Mouse (Mus musculus): ENCODE measurements at regions not wholly inside any gene's neighbourhood (a gene's known extent, or its start where the extent isn't known, plus 50 kb on each side); places are given as distances from the start of the nearest gene placed in this dataset.
A peak's percentile ranks its signal among the peaks of the same experiment; 100 is the strongest.
"Not testable (repeated sequence)": the region's sequence is repeated elsewhere in the genome, so short reads cannot be mapped to it uniquely, and the experiment has no call there.

DNA sequence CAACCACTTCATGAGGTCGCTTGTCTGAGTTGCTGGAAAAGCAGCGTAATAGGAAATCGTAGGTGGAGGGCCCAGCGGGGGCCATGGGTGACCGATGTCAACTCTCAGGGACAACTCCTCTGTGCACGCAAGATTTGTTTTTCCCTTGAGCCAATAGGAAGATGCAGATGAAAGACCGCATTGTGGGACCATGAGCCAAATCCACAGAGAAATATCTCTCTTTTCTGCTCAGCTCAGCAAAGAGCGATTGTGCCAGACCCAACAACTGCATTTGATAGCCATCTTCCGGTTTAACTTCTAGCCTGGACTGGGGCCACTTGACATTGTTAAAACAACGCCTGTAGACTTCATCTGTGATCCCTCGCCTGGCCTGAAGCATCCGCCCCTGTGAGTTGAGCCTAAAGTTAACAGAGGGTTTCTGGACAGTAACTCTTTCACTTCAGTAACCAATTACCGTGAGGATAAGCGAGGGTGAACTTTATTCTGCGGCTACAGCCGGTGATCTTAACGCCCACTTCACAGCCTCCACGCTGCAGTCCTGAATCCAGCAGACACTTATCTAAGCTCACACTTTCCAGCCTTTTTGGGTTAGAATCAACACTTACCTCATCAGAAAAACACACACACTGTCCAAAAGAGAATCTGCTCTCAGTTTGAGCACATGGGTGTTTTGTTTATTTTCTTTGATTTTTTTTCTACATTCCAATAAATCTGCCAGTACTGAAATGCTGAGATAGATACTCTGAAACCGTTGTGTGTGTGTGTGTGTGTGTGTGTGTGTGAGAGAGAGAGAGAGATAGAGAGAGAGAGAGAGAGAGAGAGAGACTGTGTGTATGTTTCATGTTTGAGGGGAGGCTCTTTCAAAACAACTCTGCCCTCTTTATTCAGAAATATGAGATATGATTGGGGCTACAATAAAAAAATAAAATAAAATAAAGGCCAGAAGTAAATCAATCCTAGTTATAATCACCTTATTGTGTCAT, 111.9 kb downstream of the Tomm20 start:
- no peak for DNase-seq (ENCODE audit: low spot score in 2 of 2)

DNA sequence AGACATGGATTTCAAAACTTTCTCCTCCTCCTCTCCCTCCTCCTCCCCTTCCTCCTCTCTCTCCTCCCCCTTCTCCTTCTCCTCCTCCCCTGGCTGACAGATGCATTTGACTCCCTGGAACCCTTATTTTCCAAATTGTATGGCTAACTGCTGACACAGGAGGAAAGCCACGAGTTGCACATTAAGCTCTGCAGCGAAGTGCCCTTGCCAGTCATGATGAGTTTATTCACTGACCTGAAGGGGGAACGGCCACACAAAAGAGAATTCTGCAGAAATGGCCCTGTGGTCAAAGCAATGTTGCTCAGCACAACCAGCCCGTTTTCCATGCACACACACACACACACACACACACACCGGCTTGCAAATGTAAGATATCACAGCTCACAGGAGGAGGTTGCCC, 112.6 kb downstream of the Tomm20 start:
- no peak for DNase-seq (ENCODE audit: low spot score in 2 of 2)

DNA sequence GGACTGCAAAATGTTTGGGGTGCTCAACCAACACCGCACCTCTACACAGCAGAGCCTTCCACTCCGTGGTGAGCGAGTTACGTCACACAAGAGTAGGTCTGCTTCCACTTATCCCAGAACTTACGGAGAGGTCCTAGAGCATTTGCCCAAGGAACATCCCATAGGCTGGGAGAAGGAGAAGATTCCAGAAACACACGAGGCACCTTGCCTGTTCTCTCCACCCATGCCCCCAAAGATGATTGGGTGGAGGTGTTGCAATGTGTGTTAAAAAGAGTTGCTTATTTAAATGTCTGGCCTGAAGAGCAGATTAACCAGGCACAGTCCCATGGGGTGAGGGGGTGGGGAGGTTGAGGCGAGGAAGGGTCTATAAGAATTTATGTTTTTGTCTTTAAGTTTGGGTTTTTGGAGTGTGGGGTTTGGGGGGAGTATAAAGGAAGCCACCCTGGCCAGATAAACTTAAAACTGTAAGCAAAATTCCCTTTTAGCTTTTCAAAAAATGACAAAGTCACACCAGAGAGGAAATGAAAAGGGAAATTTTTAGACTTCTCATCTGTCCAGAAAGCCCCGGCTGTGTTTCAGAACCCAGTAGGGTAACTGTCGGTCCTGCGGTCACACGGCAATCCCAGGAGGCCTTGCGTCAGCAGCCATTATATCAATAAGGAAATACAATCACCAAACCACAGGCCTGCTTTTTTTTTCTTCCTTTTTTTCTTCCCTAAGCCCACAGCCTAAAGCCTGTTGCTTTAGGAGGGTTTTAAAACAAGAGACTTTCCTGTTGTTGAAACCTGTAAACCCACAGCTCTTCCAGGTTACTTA, 113.3 kb downstream of the Tomm20 start:
- no peak for DNase-seq (ENCODE audit: low spot score in 2 of 2)

DNA sequence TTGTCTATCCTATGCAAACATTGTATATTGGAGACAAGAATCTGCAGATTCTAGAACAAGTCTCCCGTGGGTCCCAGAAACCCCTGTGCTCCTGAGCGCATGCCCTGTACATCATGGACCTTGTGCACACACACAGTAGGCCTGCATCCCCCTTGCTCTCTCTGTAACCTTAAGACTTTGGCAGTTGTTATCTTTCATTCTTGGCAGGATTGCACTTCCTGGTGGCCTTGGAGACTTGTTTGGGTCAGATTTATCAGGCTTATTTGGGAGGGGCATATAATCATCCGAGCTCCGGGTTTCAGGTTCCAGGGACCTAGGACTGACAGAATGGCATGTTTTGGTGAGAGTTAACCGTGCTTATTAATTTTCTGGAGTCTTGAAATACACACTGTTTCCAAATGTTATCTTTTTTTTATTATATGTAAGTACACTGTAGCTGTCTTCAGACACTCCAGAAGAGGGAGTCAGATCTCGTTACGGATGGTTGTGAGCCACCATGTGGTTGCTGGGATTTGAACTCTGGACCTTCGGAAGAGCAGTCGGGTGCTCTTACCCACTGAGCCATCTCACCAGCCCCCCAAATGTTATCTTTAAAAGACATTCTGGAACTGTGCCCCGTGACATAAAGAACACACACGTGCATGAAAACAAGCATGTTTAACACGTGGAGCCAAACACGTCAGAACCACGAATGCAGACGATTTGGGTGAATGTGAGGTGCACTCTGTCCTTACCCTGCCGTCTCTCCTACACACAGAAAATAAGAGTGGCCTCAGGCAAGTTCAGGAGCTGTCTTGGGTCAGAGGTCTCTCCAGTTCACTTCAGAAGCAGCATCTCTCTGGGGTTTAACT, 114.1 kb downstream of the Tomm20 start:
- DNase-seq (ENCODE audit: low spot score in 2 of 2), result no peak

DNA sequence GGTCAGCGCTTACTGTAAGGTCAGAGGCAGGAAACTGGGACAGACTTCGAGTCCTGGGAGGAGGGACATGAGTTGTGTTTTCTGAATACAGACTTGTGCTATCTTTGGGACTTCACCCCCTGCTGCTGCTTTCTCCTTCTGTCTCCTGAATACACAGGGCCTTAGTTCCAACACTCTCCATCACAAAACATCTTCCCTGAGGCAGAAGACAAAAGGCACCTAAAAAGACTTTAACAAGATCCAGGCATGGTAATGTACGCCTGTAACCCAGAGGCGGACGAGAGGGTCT, 115.5 kb downstream of the Tomm20 start:
- no peak for DNase-seq (ENCODE audit: low spot score in 2 of 2)

DNA sequence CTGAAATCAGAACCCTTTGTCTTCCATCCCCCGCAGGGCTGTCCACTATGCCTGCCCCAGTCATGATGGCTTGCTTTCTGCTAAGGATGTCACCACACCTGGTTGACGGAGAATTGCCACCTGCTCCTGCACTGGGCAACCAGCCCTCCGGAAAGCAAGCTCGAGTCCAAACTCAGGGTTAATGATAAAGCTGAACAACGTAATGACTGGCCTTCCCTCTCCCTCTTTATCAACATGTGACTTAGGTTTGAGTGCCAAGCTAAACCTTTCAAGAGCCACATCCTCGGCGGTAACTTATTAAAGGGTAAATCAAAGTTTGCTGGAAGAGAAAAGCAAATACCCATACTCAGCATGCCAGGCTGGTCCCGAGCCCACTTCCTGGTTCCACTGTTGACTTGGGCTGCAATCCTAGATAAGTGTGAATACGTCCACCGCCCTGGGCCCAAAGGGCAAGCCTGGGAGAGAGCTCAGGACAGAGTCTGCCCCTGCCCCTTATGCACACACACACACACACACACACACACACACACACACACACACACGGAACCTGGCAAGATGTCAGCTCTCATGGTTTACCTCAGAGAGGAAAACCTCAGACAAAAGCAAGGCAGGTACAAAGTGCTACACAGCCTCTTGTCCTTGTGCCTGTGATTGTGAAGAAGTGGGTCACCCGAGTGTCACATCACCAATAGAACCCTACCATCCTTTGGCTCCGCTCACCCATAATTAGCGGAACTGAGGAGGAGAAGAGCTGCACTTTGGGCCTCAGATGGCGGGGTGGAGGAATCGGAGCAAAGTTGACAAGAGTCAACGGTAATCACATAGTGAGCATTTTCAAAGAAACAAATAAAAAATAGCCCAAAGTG, 116.0 kb downstream of the Tomm20 start:
- DNase-seq (ENCODE audit: low spot score in 2 of 2), result no peak

DNA sequence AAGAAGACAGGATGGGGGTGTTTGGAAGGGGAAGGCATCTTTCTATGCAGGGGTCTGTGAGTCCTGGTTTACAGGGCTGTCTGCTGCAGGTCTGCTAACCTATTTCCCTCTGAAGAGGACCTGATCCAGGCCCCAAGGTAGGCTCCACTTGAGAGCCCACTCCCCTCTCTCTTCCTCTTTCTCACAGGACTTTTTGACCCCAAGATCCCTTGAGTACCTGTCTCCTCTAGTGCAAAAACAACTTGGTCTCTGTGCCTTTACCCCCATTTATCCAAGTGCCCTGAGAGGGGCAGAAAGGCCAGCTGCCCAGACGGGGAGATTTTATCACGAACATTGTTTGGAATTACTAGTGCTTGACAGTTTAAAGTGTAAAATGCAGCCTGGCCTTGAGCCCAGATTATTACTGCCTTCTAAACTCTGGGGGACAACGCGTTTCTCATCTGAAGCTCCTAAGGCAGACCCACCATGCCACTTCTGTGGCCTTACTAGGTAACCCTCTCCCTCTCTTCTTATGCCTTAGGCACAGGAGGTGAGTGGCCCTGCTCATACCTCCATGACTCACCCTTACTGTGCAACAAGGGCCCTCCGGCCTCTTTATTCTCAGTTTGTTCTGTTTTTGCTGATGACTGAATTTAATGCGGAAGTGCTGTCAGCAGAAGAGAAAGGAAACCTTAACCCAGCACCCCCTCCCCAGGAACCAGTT, 117.8 kb downstream of the Tomm20 start:
- no peak for DNase-seq (ENCODE audit: low spot score in 2 of 2)

DNA sequence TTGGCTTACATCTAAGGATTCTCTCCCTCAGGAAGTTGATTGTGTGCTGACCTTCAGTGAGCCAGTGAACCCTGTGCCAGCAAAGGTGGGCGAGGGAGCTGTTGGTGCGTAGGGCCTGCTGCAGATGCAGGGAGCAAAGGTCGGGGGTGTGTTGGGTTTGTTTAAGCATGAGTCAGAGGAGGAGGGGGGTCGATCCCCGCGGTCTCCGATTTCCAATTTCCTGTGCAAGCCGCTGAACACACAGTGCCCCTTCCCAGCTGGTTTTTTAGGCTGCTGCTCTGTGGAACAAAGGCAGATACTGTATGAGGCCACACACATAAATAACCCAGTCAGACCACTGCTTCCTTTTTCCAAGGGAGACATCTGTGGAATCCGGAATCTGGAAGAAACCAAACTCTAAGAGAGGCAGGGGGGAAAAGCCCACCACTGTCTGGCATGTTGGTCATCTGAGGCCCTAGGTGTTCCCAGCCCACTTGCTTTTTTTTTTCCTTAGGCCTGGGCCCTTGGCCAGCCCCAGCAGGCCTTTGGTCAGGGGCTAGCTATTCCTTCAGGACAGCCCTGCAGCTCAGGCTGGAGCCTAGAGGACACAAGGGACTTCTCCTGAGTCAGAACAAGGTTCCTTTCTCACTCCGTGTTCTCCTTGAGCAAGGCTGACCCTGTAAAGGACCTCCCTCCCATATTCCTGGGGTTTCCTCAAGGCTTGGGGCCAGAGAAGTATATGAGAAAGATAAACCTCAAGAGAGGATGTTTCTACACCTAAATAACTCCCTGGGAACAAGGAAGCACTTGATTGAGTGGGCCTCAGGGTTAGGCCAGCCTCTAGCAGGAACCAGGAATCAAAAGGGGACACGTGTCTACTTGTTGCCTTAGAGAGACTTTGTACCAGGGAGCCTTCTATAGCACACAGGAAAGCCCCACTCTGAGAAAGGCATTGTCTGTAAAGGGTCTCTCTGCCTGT, 119.0 kb downstream of the Tomm20 start:
- peak in 1 of 2 experiments; percentile 43 for DNase-seq (ENCODE audit: low spot score in 2 of 2)

DNA sequence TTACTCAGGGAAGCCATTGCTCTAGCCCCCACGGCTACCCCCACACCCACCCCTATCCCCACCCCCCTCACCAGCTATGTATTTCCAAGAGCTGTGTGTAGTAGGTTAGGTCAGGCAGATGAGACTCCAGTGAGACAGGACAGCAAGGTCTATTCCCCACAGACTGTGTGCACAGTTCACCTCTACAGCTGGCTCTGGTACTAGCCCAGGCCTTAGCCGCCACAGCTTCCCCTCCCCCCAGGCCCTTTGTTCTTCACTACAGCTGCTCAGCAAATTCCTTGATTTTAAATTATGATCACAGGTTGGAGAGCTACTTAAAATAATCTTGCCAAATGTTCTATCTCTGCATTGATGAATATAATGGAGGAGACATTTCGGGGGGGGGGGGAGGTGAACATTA, 119.8 kb downstream of the Tomm20 start:
- DNase-seq (ENCODE audit: low spot score in 2 of 2), result no peak

DNA sequence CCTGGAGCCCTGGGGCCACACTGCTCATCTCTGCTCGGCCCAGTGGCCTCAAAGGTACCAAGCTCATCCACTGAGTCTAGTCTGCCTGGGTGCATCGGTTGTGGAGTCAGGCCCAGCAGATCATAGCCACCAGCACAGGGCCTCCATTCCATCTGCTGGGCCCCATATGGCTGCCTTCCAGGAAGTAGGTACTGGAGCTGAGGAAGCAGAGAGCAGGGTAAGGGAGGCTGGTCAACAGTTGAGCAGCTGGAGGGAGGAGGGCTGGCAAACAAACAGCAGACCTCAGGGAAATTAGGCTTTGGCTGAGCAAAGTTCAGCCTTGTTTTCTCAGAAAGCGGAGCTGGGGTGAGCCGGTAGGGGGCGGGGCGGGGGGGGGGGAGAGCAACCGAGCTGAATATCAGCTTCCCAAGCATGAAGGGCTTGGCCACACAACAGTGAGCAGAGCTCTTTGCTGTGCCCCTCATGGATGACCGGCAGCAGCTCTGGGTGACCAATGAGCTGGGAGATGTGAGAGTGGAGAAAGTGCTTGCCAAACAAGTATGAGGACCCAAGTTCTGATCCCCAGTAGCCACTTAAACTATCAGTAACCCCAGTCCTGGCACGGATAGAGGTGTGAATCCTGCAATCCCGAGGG, 121.0 kb downstream of the Tomm20 start:
- no peak for DNase-seq (ENCODE audit: low spot score in 2 of 2)

DNA sequence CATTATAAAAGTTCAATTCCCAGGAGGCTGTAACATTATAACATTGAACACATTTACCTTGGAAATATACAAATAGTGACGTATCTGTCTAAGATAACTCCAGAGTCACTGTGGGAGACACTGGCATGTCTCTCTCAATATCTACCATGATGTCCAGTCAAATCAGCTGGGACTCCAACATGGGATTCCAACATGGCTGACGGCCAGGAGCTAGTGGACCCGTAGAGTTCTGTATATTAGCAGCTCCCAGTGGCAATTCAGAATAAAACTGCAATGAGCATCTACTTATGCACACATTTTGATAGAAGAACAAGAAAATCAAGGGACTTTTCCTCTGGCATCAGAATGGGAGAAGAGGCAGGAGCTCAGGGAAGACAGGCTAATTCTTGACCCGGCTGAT, 123.4 kb downstream of the Tomm20 start:
- DNase-seq (ENCODE audit: low spot score in 2 of 2), result no peak

DNA sequence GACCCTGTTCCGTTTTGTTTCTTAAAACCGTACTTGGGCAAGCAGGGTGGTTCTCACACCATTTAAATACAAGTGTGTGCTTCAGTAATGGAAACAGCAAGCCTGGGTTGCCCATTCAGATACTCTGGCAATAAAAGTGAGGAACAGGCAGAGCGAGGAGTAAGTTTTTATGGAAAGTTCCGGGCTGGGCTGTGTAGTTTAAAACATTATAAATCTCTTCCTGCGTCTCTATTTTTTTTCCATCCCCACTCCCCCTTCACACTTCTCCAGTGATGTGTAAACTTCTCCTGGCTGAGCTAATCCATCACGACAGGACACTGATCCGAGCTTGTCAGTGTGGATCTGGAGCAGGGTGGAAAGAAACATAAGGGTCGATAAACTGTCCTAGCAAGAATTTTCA, 124.4 kb downstream of the Tomm20 start:
- no peak for DNase-seq (ENCODE audit: low spot score in 2 of 2)

DNA sequence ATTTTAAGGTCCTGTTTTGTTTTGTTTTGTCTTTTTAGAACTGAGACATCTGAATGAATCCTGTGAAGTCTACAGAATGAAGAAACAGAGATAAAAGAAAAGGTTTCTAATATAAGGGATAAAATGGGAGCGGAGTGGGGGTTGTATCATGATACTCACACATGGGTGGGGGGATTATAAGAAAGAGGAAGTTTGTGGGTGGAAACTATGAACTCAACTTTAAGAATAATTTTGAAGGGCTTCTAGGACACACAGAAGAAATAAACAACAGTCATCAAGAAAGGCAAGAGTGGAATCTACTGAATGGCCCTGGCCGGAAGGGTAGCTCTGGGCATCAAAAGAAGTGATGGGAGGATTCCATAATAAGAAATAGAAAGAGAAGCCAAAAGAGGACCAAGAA, 125.1 kb downstream of the Tomm20 start:
- no peak for DNase-seq (ENCODE audit: low spot score in 2 of 2)

DNA sequence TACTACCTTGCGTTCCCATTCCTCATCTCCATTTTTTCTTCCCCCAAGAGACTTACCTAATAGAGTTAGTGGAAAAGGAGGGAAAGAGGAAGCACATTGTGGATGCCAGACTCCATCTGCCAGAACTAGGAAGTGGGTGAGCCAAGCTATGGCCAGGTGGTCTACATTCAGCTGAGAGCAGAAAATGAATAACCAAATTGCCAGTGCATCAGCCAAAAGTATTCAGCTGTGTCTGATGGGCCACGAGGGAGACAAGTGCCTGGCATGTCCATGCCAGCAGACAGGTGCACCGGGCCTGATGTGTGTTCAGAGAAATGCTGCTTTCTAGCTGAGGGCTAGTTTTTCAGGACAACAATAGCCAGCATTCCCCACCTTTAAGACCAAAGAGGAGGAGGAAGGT, 126.4 kb downstream of the Tomm20 start:
- no peak for DNase-seq (ENCODE audit: low spot score in 2 of 2)

DNA sequence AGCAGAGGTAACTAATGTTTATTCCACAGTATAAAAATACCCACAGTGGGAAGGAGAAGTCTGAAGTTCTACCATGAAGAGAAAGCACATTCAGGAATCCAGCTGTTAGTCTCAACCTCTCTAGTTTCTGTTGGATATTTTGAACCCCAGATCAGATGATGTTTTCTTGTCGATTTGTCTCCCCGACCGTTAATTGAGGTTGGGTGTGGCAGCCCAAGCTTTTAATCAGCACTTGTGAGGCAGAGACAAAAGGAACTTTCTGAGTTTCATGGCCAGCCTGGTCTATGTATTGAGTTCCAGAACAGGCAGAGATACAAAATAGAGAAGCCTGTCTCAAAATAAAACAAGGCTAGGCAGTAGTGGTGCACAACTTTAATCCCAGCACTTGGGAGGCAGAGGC, 129.5 kb downstream of the Tomm20 start:
- DNase-seq (ENCODE audit: low spot score in 2 of 2), result no peak

DNA sequence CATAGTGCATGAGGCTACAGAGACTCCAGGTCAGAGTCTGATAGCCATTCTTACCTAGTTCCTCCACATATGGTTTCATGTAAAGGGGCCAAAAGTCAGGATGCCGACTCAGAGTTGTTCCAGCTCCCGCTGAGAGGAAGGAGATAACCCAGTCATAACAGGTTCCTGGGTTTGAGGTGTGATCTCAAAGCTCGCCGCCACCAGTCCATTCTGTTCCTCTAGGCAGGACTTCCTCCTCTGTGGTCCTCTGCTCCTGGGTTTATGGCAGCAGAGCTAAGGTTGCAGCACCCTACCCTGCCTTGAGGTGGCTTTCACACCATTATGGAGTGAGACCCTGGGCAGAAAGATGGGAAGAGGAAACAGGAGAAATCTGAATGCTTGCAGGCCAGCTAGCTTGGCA, 131.2 kb downstream of the Tomm20 start:
- DNase-seq (ENCODE audit: low spot score in 2 of 2), result no peak

DNA sequence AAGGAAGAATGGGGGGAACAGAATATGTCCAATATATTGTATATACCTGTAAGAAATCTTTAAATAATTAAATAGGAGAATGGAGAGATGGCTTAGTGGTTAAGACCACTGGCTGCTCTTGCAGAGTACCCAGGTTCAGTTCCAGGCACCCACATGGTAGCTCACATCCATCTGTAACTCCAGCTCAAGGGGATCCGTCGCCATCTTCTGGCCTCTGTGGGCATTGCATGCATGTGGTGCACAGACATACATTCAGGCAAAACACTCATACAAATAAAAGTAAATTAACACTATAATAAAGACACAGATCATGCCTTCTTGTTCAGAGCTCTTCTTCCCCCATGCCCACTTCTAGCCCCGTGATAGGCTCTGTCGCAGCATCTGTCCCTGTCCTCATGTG, 132.0 kb downstream of the Tomm20 start:
- DNase-seq (ENCODE audit: low spot score in 2 of 2), result no peak

DNA sequence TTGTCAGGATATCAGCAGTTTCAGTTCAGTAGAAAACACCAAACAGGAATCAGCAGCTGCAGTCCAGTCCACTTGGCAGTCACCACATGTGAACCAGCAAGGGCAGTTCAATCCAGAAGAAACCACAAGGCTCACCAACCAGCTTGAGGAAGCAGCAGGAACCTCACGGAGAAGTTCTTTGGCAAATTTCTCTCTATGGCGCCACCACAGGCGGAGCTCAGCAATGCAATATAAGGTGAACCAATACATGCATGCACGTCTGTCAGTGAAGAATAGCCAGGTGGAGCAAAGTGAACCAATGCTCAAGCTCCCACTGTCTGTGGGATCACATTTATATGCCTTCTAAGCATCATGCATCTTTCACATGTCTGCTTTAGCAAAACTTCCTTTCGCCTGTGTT, 132.9 kb downstream of the Tomm20 start:
- no peak for DNase-seq (ENCODE audit: low spot score in 2 of 2)

DNA sequence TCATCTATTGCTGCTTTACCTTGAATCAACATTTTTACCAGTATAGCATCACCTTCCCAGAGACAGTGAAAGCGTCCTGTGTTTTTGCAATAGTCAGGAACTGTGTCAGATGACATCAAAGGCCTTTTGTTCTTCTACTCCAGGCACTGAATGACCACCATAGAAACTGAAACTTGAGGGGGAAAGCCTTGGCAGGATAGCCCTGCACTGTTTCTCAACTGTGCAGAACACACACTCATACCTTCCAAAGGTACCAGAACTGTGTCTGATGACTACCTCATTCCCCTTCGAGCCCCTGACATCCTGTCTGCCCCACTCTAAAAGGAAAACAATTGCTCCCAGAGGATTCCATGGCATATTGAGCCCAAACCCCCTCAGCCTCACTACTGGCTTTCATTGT, 134.3 kb downstream of the Tomm20 start:
- not testable (repeated sequence) for DNase-seq (ENCODE audit: low spot score in 2 of 2)

Data from layer of hippocampus, adult 8-10 months (tissue).